Comparison of ENCODE assay signal across 10 mouse cellular contexts in genomic region chr11:69937385-69937784, GRCm38 (mm10). TPM values are rescaled to one million over a fixed set of nuclear protein-coding genes. Genes with fewer than 3 reads are reported as not detected.
DNase-seq lines count a peak whose midpoint lies in the region; ATAC-seq lines count a peak whose summit lies in the region.
"Had no signal": no experiment of that assay in that cellular context is flagged by ENCODE, and none has a peak within 500 bp of the region (broad histone marks: within the 10 kb centered on the region; RNA-seq: fewer than 3 reads in every experiment).

No protein-coding gene starts in this region.

- H3K27ac ChIP-seq in heart, embryonic 12.5 days (ENCODE audit: poor library complexity, severe bottlenecking): 0 out of 2 replicates have a peak overlapping the region, but pooled peaks have one; percentile 0
- peak overlapping the region; percentile 54; the same call in 1 of the 2 replicates for H3K27ac ChIP-seq in kidney, embryonic 16.5 days (ENCODE audit: low read length)
- H3K27ac ChIP-seq: forebrain, embryonic 15.5 days had no signal

- H3K36me3 ChIP-seq in heart, embryonic 12.5 days: peaks cover 4% of the 10 kb centered on the region
- H3K36me3 ChIP-seq in kidney, embryonic 16.5 days (ENCODE audit: insufficient read depth, low read length): no peaks in the 10 kb centered on the region; the same call in 1 of the 2 replicates
- H3K36me3 ChIP-seq: forebrain, embryonic 15.5 days had no signal

- peak; percentile 47 to 63 for DNase-seq in urinary bladder, postnatal 4 days (ENCODE audit: low spot score in 2 of 2)
- DNase-seq in urinary bladder, adult 2 months (ENCODE audit: low spot score): no peak
- no peak for DNase-seq in right cerebral cortex, postnatal 14 days
- DNase-seq: retina, postnatal 1 day had no signal

- no peak for ATAC-seq in heart, embryonic 12.5 days (ENCODE audit: insufficient number of reproducible peaks, low FRiP score)
- ATAC-seq in kidney, embryonic 16.5 days (ENCODE audit: low FRiP score, low TSS enrichment): no peak
- ATAC-seq in cerebellum, adult (ENCODE audit: insufficient number of reproducible peaks, low FRiP score, low TSS enrichment): no peak
- no peak for ATAC-seq in granulocyte monocyte progenitor cell, adult 5-6 weeks (replicated peaks; ENCODE audit: poor library complexity, severe bottlenecking)
- ATAC-seq: forebrain, embryonic 15.5 days had no signal

- peaks cover 48% of the 10 kb centered on the region for H3K27me3 ChIP-seq in heart, embryonic 12.5 days (replicated peaks)
- peaks cover 10% of the 10 kb centered on the region for H3K27me3 ChIP-seq in kidney, embryonic 16.5 days (ENCODE audit: insufficient read depth, low read length)

- peak overlapping the region; percentile 98 for H3K4me2 ChIP-seq in heart, embryonic 12.5 days
- H3K4me2 ChIP-seq in kidney, embryonic 16.5 days (replicated peaks; ENCODE audit: low read depth, low read length): peak overlapping the region; percentile 99; the same call in 1 of the 2 replicates

- H3K9me3 ChIP-seq in heart, embryonic 12.5 days (replicated peaks): no peaks in the 10 kb centered on the region
- H3K9me3 ChIP-seq in kidney, embryonic 16.5 days (ENCODE audit: low read length): no peaks in the 10 kb centered on the region
- H3K9me3 ChIP-seq: forebrain, embryonic 15.5 days; megakaryocyte, embryonic 14.5 days had no signal

- whole genome bisulfite sequencing in heart, embryonic 12.5 days: 42% methylated on average over 3 of the region's 4 CpGs
- WGBS in kidney, embryonic 16.5 days: 33% methylated on average over 4 of the region's 4 CpGs

- H3K4me1 ChIP-seq in heart, embryonic 12.5 days (replicated peaks): peaks cover 28% of the 10 kb centered on the region
- peaks cover 31% of the 10 kb centered on the region for H3K4me1 ChIP-seq in kidney, embryonic 16.5 days (ENCODE audit: insufficient read depth, low read length)

- no peak overlapping the region for H3K4me3 ChIP-seq in heart, embryonic 12.5 days
- 0 out of 2 replicates have a peak overlapping the region, but pooled peaks have one; percentile 58 for H3K4me3 ChIP-seq in kidney, embryonic 16.5 days (ENCODE audit: low read length)
- H3K4me3 ChIP-seq: forebrain, embryonic 15.5 days; megakaryocyte, embryonic 14.5 days had no signal

- 0 out of 2 replicates have a peak overlapping the region, but pooled peaks have one; percentile 4 for H3K9ac ChIP-seq in heart, embryonic 12.5 days
- 0 out of 2 replicates have a peak overlapping the region, but pooled peaks have one; percentile 26 for H3K9ac ChIP-seq in kidney, embryonic 16.5 days (replicated peaks; ENCODE audit: low read length)
- H3K9ac ChIP-seq: forebrain, embryonic 15.5 days had no signal

RNA-seq across cellular contexts. Expression of gene Ybx2, which starts 1.8 kb away (rescaled TPM):
- 3.7 and 6.2 TPM in 2 replicates for polyA plus RNA-seq in urinary bladder, adult 2 months (2012; rRNA removed)
- polyA plus RNA-seq in heart, embryonic 12.5 days (2016; fragmentation: Nextera tagmentation; extraction: Ambion mirVana): 2.0 and 2.6 TPM in 2 replicates
- 7.0 and 10.3 TPM in 2 replicates for polyA plus RNA-seq in kidney, embryonic 16.5 days (2015; fragmentation: Nextera tagmentation; extraction: Ambion mirVana)
- not detected in 2 replicates for total RNA-seq in granulocyte monocyte progenitor cell, adult 5-6 weeks (2014; fragmentation: Nextera tagmentation)
- 2.1 TPM in 1 of 2 replicates, not detected in the other for total RNA-seq in granulocyte monocyte progenitor cell, adult 5-6 weeks (2017)

RNA-seq across cellular contexts. Expression of gene Slc2a4, which starts 10.6 kb away (rescaled TPM):
- polyA plus RNA-seq in urinary bladder, adult 2 months (2012; rRNA removed): 146 and 167 TPM in 2 replicates
- polyA plus RNA-seq in heart, embryonic 12.5 days (2016; fragmentation: Nextera tagmentation; extraction: Ambion mirVana): 25.9 and 28.8 TPM in 2 replicates
- 20.8 and 22.4 TPM in 2 replicates for polyA plus RNA-seq in kidney, embryonic 16.5 days (2015; fragmentation: Nextera tagmentation; extraction: Ambion mirVana)
- not detected in 2 replicates for total RNA-seq in granulocyte monocyte progenitor cell, adult 5-6 weeks (2014; fragmentation: Nextera tagmentation)
- not detected in 2 replicates for total RNA-seq in granulocyte monocyte progenitor cell, adult 5-6 weeks (2017)

RNA-seq across cellular contexts. Expression of gene Eif5a, which starts 15.6 kb away (rescaled TPM):
- 565 and 624 TPM in 2 replicates for polyA plus RNA-seq in urinary bladder, adult 2 months (2012; rRNA removed)
- 1,286 and 1,307 TPM in 2 replicates for polyA plus RNA-seq in heart, embryonic 12.5 days (2016; fragmentation: Nextera tagmentation; extraction: Ambion mirVana)
- polyA plus RNA-seq in kidney, embryonic 16.5 days (2015; fragmentation: Nextera tagmentation; extraction: Ambion mirVana): 1,737 and 1,791 TPM in 2 replicates
- total RNA-seq in granulocyte monocyte progenitor cell, adult 5-6 weeks (2014; fragmentation: Nextera tagmentation): 1,453 and 1,476 TPM in 2 replicates
- total RNA-seq in granulocyte monocyte progenitor cell, adult 5-6 weeks (2017): 890 and 976 TPM in 2 replicates

RNA-seq across cellular contexts. Expression of gene Gps2, which starts 23.7 kb away (rescaled TPM):
- 56.3 and 63.2 TPM in 2 replicates for polyA plus RNA-seq in urinary bladder, adult 2 months (2012; rRNA removed)
- 49.2 and 50.6 TPM in 2 replicates for polyA plus RNA-seq in heart, embryonic 12.5 days (2016; fragmentation: Nextera tagmentation; extraction: Ambion mirVana)
- polyA plus RNA-seq in kidney, embryonic 16.5 days (2015; fragmentation: Nextera tagmentation; extraction: Ambion mirVana): 85.2 and 86.4 TPM in 2 replicates
- 71.5 and 99.8 TPM in 2 replicates for total RNA-seq in granulocyte monocyte progenitor cell, adult 5-6 weeks (2014; fragmentation: Nextera tagmentation)
- total RNA-seq in granulocyte monocyte progenitor cell, adult 5-6 weeks (2017): 47.1 and 58.2 TPM in 2 replicates

RNA-seq across cellular contexts. Expression of gene Cldn7, which starts 27.2 kb away (rescaled TPM):
- 67.1 and 69.1 TPM in 2 replicates for polyA plus RNA-seq in urinary bladder, adult 2 months (2012; rRNA removed)
- 2.1 and 2.5 TPM in 2 replicates for polyA plus RNA-seq in heart, embryonic 12.5 days (2016; fragmentation: Nextera tagmentation; extraction: Ambion mirVana)
- polyA plus RNA-seq in kidney, embryonic 16.5 days (2015; fragmentation: Nextera tagmentation; extraction: Ambion mirVana): 225 and 227 TPM in 2 replicates
- not detected in 2 replicates for total RNA-seq in granulocyte monocyte progenitor cell, adult 5-6 weeks (2014; fragmentation: Nextera tagmentation)
- total RNA-seq in granulocyte monocyte progenitor cell, adult 5-6 weeks (2017): not detected in 2 replicates

Comparison
In these comparisons a context has a peak if more than half of its experiments do, and no peak if none do; other contexts are left out.
1. DNase-seq: peak in urinary bladder, postnatal 4 days (2 of 2); none in urinary bladder, adult 2 months (single experiment) and right cerebral cortex, postnatal 14 days (single experiment).